Mouse (Mus musculus) midbrain, embryonic 13.5 days (tissue): ENCODE measurements at regions not wholly inside any gene's neighbourhood (a gene's known extent, or its start where the extent isn't known, plus 50 kb on each side); places are given as distances from the start of the nearest gene placed in this dataset.

Experiments
- ATAC-seq: fragments of 200-750 bp; cut with Nextera tagmentation; 2 replicates; pipeline ENCODE4 v1.8.0; 2017; ENCODE audit warnings: mild to moderate bottlenecking, moderate TSS enrichment, moderate library complexity
- H3K27ac ChIP-seq: fragments of 300-500 bp; sonication (generic); 2 replicates; pipeline ENCODE4 v1.5.1; 2015; ENCODE audit warnings: inconsistent platforms, mild to moderate bottlenecking, moderate library complexity
- H3K27me3 ChIP-seq: fragments of 300-500 bp; sonication (generic); 2 replicates; pipeline ENCODE4 v1.6.1; 2015; ENCODE audit warnings: mild to moderate bottlenecking, inconsistent platforms
- H3K36me3 ChIP-seq: fragments of 300-500 bp; sonication (generic); 2 replicates; pipeline ENCODE4 v1.6.1; 2015; ENCODE audit warnings: mild to moderate bottlenecking, inconsistent platforms
- H3K4me1 ChIP-seq: fragments of 300-500 bp; sonication (generic); replicated peaks from 2 replicates; pipeline ENCODE4 v1.6.1; 2015; ENCODE audit warnings: inconsistent platforms
- H3K4me2 ChIP-seq: fragments of 300-500 bp; sonication (generic); replicated peaks from 2 replicates; pipeline ENCODE4 v1.6.1; 2015; ENCODE audit warnings: moderate library complexity, mild to moderate bottlenecking, inconsistent platforms
- H3K4me3 ChIP-seq: fragments of 300-500 bp; sonication (generic); replicated peaks from 2 replicates; pipeline ENCODE4 v1.5.1; 2015; ENCODE audit warnings: mild to moderate bottlenecking, inconsistent platforms
- H3K9ac ChIP-seq: fragments of 300-500 bp; sonication (generic); replicated peaks from 2 replicates; pipeline ENCODE4 v1.6.1; 2015; ENCODE audit warnings: mild to moderate bottlenecking, inconsistent platforms
- H3K9me3 ChIP-seq: fragments of 300-500 bp; sonication (generic); 2 replicates; pipeline ENCODE4 v1.6.1; 2016; ENCODE audit warnings: mild to moderate bottlenecking, inconsistent platforms
- WGBS: fragments of 180-500 bp; shearing (Covaris S2); methylation state at CpG from one replicate; pipeline ENCODE4 v1.1.7; 2015; 5-methylcytosine and 5-hydroxymethylcytosine counted together

GRCm38 (mm10) chr15:56979353-56979752, 498.1 kb downstream of the Slc22a22 start:
- no peak overlapping the region for H3K9ac ChIP-seq
- peaks cover 11% of the 10 kb centered on the region for H3K4me1 ChIP-seq
- 61% methylated on average over 1 of the region's 1 CpGs for WGBS
- H3K27ac ChIP-seq, result no peak overlapping the region
- no peak overlapping the region for H3K4me3 ChIP-seq
- no peaks in the 10 kb centered on the region for H3K9me3 ChIP-seq
- no peak overlapping the region for H3K4me2 ChIP-seq
- no peaks in the 10 kb centered on the region for H3K27me3 ChIP-seq
- no peak for ATAC-seq
- H3K36me3 ChIP-seq, result no peaks in the 10 kb centered on the region

GRCm38 (mm10) chr15:56975446-56976433, 501.7 kb downstream of the Slc22a22 start:
- Histone ChIP-seq H3K4me1 (peaks cover 11% of the 10 kb centered on the region), H3K9me3 (no peaks in the 10 kb centered on the region), H3K36me3 (no peaks in the 10 kb centered on the region), H3K4me2 (no peak overlapping the region), H3K9ac (no peak overlapping the region), H3K27me3 (no peaks in the 10 kb centered on the region), H3K4me3 (no peak overlapping the region), H3K27ac (no peak overlapping the region)
- 16% methylated on average over 4 of the region's 4 CpGs for WGBS
- peak; percentile 83 for ATAC-seq

- Histone ChIP-seq H3K4me3 (no peak overlapping the region), H3K4me2 (no peak overlapping the region), H3K9me3 (no peaks in the 10 kb centered on the region), H3K36me3 (no peaks in the 10 kb centered on the region), H3K4me1 (no peaks in the 10 kb centered on the region), H3K27ac (no peak overlapping the region), H3K27me3 (no peaks in the 10 kb centered on the region), H3K9ac (no peak overlapping the region)
- ATAC-seq, result no peak
- WGBS, result 59% methylated on average over 1 of the region's 1 CpGs
Measured at GRCm38 (mm10) chr15:56970140-56970539, 507.3 kb downstream of the Slc22a22 start.

- ATAC-seq, result no peak
- Histone ChIP-seq H3K27ac (no peak overlapping the region), H3K36me3 (no peaks in the 10 kb centered on the region), H3K27me3 (no peaks in the 10 kb centered on the region), H3K9me3 (no peaks in the 10 kb centered on the region), H3K4me3 (no peak overlapping the region), H3K9ac (no peak overlapping the region), H3K4me1 (no peaks in the 10 kb centered on the region), H3K4me2 (no peak overlapping the region)
- WGBS, result 98% methylated on average over 2 of the region's 2 CpGs
Measured at GRCm38 (mm10) chr15:56956356-56956755, 521.1 kb downstream of the Slc22a22 start.

GRCm38 (mm10) chr15:56952176-56952575, 525.2 kb downstream of the Slc22a22 start:
- H3K4me3 ChIP-seq, result no peak overlapping the region
- H3K27me3 ChIP-seq, result no peaks in the 10 kb centered on the region
- no peak overlapping the region for H3K9ac ChIP-seq
- no peak overlapping the region for H3K4me2 ChIP-seq
- no peaks in the 10 kb centered on the region for H3K9me3 ChIP-seq
- H3K36me3 ChIP-seq, result no peaks in the 10 kb centered on the region
- no peak overlapping the region for H3K27ac ChIP-seq
- ATAC-seq, result no peak
- H3K4me1 ChIP-seq, result no peaks in the 10 kb centered on the region

- Histone ChIP-seq H3K36me3 (no peaks in the 10 kb centered on the region), H3K9me3 (no peaks in the 10 kb centered on the region), H3K4me1 (no peaks in the 10 kb centered on the region), H3K27ac (no peak overlapping the region), H3K4me2 (no peak overlapping the region), H3K9ac (no peak overlapping the region), H3K27me3 (no peaks in the 10 kb centered on the region), H3K4me3 (no peak overlapping the region)
- 92% methylated on average over 2 of the region's 2 CpGs for WGBS
- no peak for ATAC-seq
Measured at GRCm38 (mm10) chr15:56950824-56951223, 526.6 kb downstream of the Slc22a22 start.

- H3K4me2 ChIP-seq, result no peak overlapping the region
- H3K9me3 ChIP-seq, result no peaks in the 10 kb centered on the region
- no peaks in the 10 kb centered on the region for H3K27me3 ChIP-seq
- no peak overlapping the region for H3K4me3 ChIP-seq
- no peaks in the 10 kb centered on the region for H3K36me3 ChIP-seq
- H3K27ac ChIP-seq, result no peak overlapping the region
- no peaks in the 10 kb centered on the region for H3K4me1 ChIP-seq
- ATAC-seq, result no peak
- no peak overlapping the region for H3K9ac ChIP-seq
- WGBS, result 94% methylated on average over 1 of the region's 1 CpGs
Measured at GRCm38 (mm10) chr15:56940891-56941290, 536.5 kb downstream of the Slc22a22 start.

GRCm38 (mm10) chr15:56896553-56896952, 580.9 kb downstream of the Slc22a22 start:
- Histone ChIP-seq H3K27me3 (no peaks in the 10 kb centered on the region), H3K36me3 (no peaks in the 10 kb centered on the region), H3K9ac (no peak overlapping the region), H3K4me3 (no peak overlapping the region), H3K9me3 (no peaks in the 10 kb centered on the region), H3K4me1 (no peaks in the 10 kb centered on the region), H3K4me2 (no peak overlapping the region), H3K27ac (no peak overlapping the region)
- no peak for ATAC-seq

- 69% methylated on average over 5 of the region's 5 CpGs for WGBS
- no peak overlapping the region for H3K4me2 ChIP-seq
Measured at GRCm38 (mm10) chr15:56881501-56881900, 595.9 kb downstream of the Slc22a22 start.

GRCm38 (mm10) chr15:56865879-56866278, 611.5 kb downstream of the Slc22a22 start:
- H3K36me3 ChIP-seq, result no peaks in the 10 kb centered on the region
- H3K27ac ChIP-seq, result peak overlapping the region; percentile 36
- ATAC-seq, result 0 out of 2 replicates have a peak, but pooled peaks have one; percentile 40

More at GRCm38 (mm10) chr15:56881501-56881900, 595.9 kb downstream of the Slc22a22 start:
- Histone ChIP-seq H3K9me3 (no peaks in the 10 kb centered on the region), H3K4me1 (no peaks in the 10 kb centered on the region), H3K36me3 (no peaks in the 10 kb centered on the region), H3K9ac (no peak overlapping the region), H3K4me3 (no peak overlapping the region), H3K27ac (no peak overlapping the region), H3K27me3 (no peaks in the 10 kb centered on the region)
- no peak for ATAC-seq

GRCm38 (mm10) chr15:56865035-56865804, 612.2 kb downstream of the Slc22a22 start:
- Histone ChIP-seq H3K4me3 (no peak overlapping the region), H3K27ac (peak overlapping the region; percentile 51), H3K27me3 (no peaks in the 10 kb centered on the region), H3K4me1 (peaks cover 20% of the 10 kb centered on the region), H3K9me3 (no peaks in the 10 kb centered on the region), H3K9ac (no peak overlapping the region), H3K4me2 (no peak overlapping the region), H3K36me3 (no peaks in the 10 kb centered on the region)
- ATAC-seq, result peak; percentile 83
- WGBS, result 10% methylated on average over 4 of the region's 4 CpGs

More at GRCm38 (mm10) chr15:56865879-56866278, 611.5 kb downstream of the Slc22a22 start:
- Histone ChIP-seq H3K4me3 (no peak overlapping the region), H3K4me1 (peaks cover 20% of the 10 kb centered on the region), H3K9me3 (no peaks in the 10 kb centered on the region), H3K27me3 (no peaks in the 10 kb centered on the region), H3K4me2 (no peak overlapping the region), H3K9ac (no peak overlapping the region)
- WGBS, result 49% methylated on average over 6 of the region's 6 CpGs
